Mouse (Mus musculus): ENCODE measurements around the gene Sars2.

- TF ChIP-seq CTCF (conservative IDR thresholded peaks at IDR 0.05; ENCODE audit: insufficient read depth, insufficient read length, low read depth, low read length) (no peak), POLR2A (IDR thresholded peaks at IDR 0.05; ENCODE audit: low read depth, low read length) (no peak)
Observed at GRCm38 (mm10) chr7:28693321-28693966, 48.3 kb upstream of the Sars2 start.

All from kidney, adult 2 months (tissue).